Mouse (Mus musculus) embryonic facial prominence, embryonic 11.5 days (tissue): ENCODE data around the gene Mreg. TPM values are rescaled to one million over a fixed set of nuclear protein-coding genes. Genes with fewer than 3 reads are reported as not detected.

Source experiments
- ATAC-seq: fragments of 200-750 bp; cut with Nextera tagmentation; replicated peaks from 2 replicates; pipeline ENCODE4 v1.8.0; 2017; ENCODE audit warnings: low read depth; ENCODE audit not compliant: insufficient number of reproducible peaks, low FRiP score, low TSS enrichment
- DNase-seq: peaks from one replicate; pipeline ENCODE4 v3.0.0-alpha.2; 2015; ENCODE audit warnings: low spot score
- H3K27ac ChIP-seq: fragments of 300-500 bp; sonication (generic); replicated peaks from 2 replicates; pipeline ENCODE4 v1.5.1; 2014; ENCODE audit warnings: mild to moderate bottlenecking, low read depth, low read length, control low read depth
- H3K27me3 ChIP-seq: fragments of 300-500 bp; sonication (generic); 2 replicates; pipeline ENCODE4 v1.6.1; 2014; ENCODE audit warnings: mild to moderate bottlenecking, low read length, moderate library complexity, mixed read lengths; ENCODE audit not compliant: control insufficient read depth, insufficient read depth
- H3K36me3 ChIP-seq: fragments of 300-500 bp; sonication (generic); replicated peaks from 2 replicates; pipeline ENCODE4 v1.6.1; 2014; ENCODE audit warnings: low read depth, mild to moderate bottlenecking, low read length, moderate library complexity, mixed read lengths; ENCODE audit not compliant: control insufficient read depth, insufficient read depth
- H3K4me1 ChIP-seq: fragments of 300-500 bp; sonication (generic); 2 replicates; pipeline ENCODE4 v1.6.1; 2014; ENCODE audit warnings: low read length, mixed read lengths; ENCODE audit not compliant: control insufficient read depth, insufficient read depth
- H3K4me2 ChIP-seq: fragments of 300-500 bp; sonication (generic); 2 replicates; pipeline ENCODE4 v1.6.1; 2014; ENCODE audit warnings: low read depth, mild to moderate bottlenecking, control low read depth, low read length, moderate library complexity
- H3K4me3 ChIP-seq: fragments of 300-500 bp; sonication (generic); 2 replicates; pipeline ENCODE4 v1.5.1; 2014; ENCODE audit warnings: low read depth, low read length, control low read depth
- H3K9ac ChIP-seq: fragments of 300-500 bp; sonication (generic); replicated peaks from 2 replicates; pipeline ENCODE4 v1.6.1; 2014; ENCODE audit warnings: mild to moderate bottlenecking, control low read depth, low read length
- H3K9me3 ChIP-seq: fragments of 300-500 bp; sonication (generic); replicated peaks from 2 replicates; pipeline ENCODE4 v1.6.1; 2016; ENCODE audit warnings: mild to moderate bottlenecking, low read length, inconsistent platforms, mixed read lengths; ENCODE audit not compliant: control insufficient read depth
- WGBS: fragments of 180-500 bp; shearing (Covaris S2); extraction: QIAGEN DNeasy Blood & Tissue Kit; methylation state at CpG from one replicate; pipeline ENCODE4 v1.1.7; 2014; 5-methylcytosine and 5-hydroxymethylcytosine counted together
- polyA plus RNA-seq: library from polyadenylated mRNA; unstranded; fragments of >200 nt; fragmentation: Nextera tagmentation; extraction: Ambion mirVana; gene quantifications from 2 replicates; pipeline ENCODE4 v1.2.1, GENCODE M21; 2014

Gene Mreg
- polyA plus RNA-seq, 1 experiment from 2014 or later, result 24.7 TPM

DNA sequence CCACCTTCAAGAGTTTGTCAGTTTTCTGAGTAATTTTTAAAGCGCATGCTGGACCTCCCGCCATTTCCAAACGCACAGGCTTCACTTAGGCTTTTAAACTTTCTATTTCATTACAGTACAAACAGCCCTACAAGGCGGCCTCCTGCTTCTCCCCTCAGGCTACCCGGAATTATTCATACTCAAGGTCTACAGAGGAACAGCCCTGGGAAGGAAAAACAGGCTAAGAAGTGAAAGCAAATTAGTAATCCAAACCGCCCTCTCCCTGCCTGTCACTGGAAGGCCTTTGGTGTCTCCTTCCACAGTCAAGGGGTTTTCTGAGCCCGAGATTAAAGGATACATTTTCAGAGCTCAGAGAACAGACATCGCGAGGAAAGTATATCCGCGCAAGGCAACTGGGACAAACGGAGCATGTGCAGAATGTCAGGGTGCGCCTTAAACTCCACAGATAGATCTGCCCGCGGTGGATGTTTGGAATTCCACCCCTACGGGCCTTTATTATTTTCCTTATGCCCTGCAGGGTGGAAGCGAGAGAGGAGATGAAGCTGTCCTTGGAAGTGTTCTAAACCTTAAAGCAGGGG, 90.4 kb downstream of the Mreg start:
- H3K36me3 ChIP-seq, result no peaks in the 10 kb centered on the region

GRCm38 (mm10) chr1:72119981-72120380, 92.1 kb downstream of the Mreg start:
- WGBS, result 75% methylated on average over 4 of the region's 4 CpGs
- no peak for ATAC-seq
- Histone ChIP-seq H3K4me3 (no peak overlapping the region), H3K9ac (no peak overlapping the region), H3K27ac (no peak overlapping the region), H3K9me3 (no peaks in the 10 kb centered on the region), H3K4me1 (no peaks in the 10 kb centered on the region), H3K36me3 (no peaks in the 10 kb centered on the region), H3K4me2 (no peak overlapping the region), H3K27me3 (no peaks in the 10 kb centered on the region)
- DNase-seq, result no peak

More for the DNA sequence above, 90.4 kb downstream of the Mreg start:
- Histone ChIP-seq H3K27me3 (no peaks in the 10 kb centered on the region), H3K27ac (no peak overlapping the region), H3K9me3 (no peaks in the 10 kb centered on the region), H3K4me3 (no peak overlapping the region), H3K4me1 (no peaks in the 10 kb centered on the region), H3K4me2 (no peak overlapping the region), H3K9ac (no peak overlapping the region)
- peak; percentile 5 for DNase-seq
- no peak for ATAC-seq
- 81% methylated on average over 17 of the region's 17 CpGs for WGBS

GRCm38 (mm10) chr1:72114206-72114605, 97.9 kb downstream of the Mreg start:
- H3K27me3 ChIP-seq, result no peaks in the 10 kb centered on the region
- no peak overlapping the region for H3K4me3 ChIP-seq
- H3K9me3 ChIP-seq, result no peaks in the 10 kb centered on the region
- ATAC-seq (no peak), DNase-seq (no peak)
- 85% methylated on average over 5 of the region's 5 CpGs for WGBS
- no peak overlapping the region for H3K9ac ChIP-seq
- no peaks in the 10 kb centered on the region for H3K4me1 ChIP-seq
- H3K27ac ChIP-seq, result no peak overlapping the region
- no peak overlapping the region for H3K4me2 ChIP-seq
- H3K36me3 ChIP-seq, result no peaks in the 10 kb centered on the region

Other genes starting within 250 kb of the Mreg start
- gene Pecr, start 72.0 kb upstream of the Mreg start, polyA plus RNA-seq, result 23.0 and 23.3 TPM in 2 replicates
- gene Tmem169, start 72.1 kb upstream of the Mreg start, polyA plus RNA-seq, result 7.0 and 7.3 TPM in 2 replicates
- 77.5 and 77.8 TPM in 2 replicates for gene Xrcc5, start 95.1 kb upstream of the Mreg start, polyA plus RNA-seq